Mouse (Mus musculus) cerebellum, adult 18-20 months (tissue): ENCODE measurements at regions not wholly inside any gene's neighbourhood (a gene's known extent, or its start where the extent isn't known, plus 50 kb on each side); places are given as distances from the start of the nearest gene placed in this dataset.
"Not testable (repeated sequence)": the region's sequence is repeated elsewhere in the genome, so short reads cannot be mapped to it uniquely, and the experiment has no call there.

Experiments used
- DNase-seq, 2 experiments: peaks; one replicate each; pipeline ENCODE4 v3.0.0; 2021

GRCm38 (mm10) chr3:37812936-37813335 lies 88.6 kb upstream of the Gm5148 start:
- DNase-seq = no peak

- no peak for DNase-seq
Observed at GRCm38 (mm10) chr3:37811429-37811828, 87.1 kb upstream of the Gm5148 start.

- DNase-seq = no peak
Observed at GRCm38 (mm10) chr3:37810763-37811162, 86.5 kb upstream of the Gm5148 start.

DNA sequence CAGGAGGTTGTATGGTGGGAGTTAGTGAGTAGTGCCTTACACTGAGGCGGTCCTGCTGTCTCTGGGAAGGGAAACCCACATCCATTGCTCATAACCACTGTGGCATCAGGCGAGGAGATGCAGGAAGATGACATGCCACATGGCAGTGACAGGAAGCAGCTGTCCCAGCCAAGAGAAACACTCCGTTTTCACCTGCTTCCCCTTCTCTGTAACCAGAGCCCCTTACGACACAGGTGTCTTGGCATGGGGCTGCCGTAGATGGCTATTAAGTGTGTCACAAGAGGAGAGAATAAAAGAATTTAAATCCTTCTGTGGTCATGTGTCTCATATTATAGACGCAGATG lies 81.5 kb upstream of the Gm5148 start:
- no peak for DNase-seq

GRCm38 (mm10) chr3:37804941-37805804 lies 80.9 kb upstream of the Gm5148 start:
- DNase-seq = no peak

GRCm38 (mm10) chr3:37804261-37804660 lies 80.0 kb upstream of the Gm5148 start:
- no peak for DNase-seq

- not testable (repeated sequence) for DNase-seq
Observed at GRCm38 (mm10) chr3:37803781-37804180, 79.5 kb upstream of the Gm5148 start.

GRCm38 (mm10) chr3:37801551-37801950 lies 77.3 kb upstream of the Gm5148 start:
- DNase-seq = no peak

- no peak for DNase-seq
Observed at GRCm38 (mm10) chr3:37799809-37800208, 75.5 kb upstream of the Gm5148 start.

DNA sequence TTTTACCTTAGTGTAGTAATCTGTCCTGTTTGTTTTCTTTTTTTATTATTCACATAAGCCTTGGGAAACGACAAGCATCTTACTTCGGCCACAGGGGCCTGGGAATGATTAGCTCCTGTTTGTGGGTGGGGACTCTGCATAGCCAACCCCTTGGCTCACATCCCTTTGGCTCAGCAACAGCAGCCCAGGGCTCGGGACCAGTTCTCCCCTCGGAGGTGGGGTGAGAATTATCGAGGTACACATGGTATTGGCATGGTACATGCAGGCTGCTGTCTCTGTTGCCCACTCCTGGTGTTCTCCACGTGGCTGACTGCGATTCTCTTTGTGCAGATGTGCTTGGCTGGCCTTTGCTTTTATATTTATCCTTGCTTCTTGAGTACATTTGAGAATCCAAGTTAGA lies 65.4 kb upstream of the Gm5148 start:
- no peak for DNase-seq

- DNase-seq = no peak
Observed at GRCm38 (mm10) chr3:37789143-37789697, 64.9 kb upstream of the Gm5148 start.

DNA sequence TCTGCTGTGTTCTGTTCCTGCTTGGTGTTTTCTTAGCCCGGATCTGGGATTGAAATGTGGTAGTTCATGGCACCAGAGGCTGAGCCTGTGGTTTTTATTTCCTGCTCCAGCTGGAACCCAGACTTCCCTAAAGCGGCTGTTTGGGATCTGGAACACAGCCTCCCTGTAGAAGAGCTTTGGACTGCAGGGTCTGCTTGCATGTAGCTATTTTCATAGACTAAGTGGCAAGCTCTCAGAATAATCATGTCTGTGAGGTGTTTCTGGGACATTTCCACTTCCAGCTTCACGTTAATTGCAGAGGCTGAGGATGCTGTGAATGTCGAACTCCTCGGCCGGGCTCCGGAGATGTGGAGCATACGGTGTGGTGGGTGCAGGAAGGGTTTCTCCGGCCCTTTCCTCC lies 64.1 kb upstream of the Gm5148 start:
- no peak for DNase-seq

- DNase-seq = no peak
Observed at GRCm38 (mm10) chr3:37786792-37787191, 62.5 kb upstream of the Gm5148 start.

DNA sequence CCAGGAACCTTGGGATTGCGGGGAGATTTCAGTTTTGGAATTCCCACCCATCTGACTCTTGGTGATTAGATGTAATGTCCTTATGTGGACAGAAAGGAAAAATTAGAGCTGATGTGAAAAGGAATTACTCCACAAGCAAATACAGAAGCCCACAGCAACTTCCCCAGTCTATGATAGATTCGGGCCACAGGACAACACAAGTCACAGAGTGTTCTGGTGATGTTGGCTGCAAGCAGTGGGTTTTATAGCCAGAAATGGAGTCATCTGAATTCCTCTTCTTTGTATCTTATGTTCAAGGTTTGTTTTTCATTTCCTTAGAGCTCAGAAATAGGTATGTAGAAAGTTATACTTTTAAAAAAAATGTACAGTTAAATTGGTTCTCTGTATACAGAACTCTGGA lies 56.8 kb upstream of the Gm5148 start:
- DNase-seq = no peak

DNA sequence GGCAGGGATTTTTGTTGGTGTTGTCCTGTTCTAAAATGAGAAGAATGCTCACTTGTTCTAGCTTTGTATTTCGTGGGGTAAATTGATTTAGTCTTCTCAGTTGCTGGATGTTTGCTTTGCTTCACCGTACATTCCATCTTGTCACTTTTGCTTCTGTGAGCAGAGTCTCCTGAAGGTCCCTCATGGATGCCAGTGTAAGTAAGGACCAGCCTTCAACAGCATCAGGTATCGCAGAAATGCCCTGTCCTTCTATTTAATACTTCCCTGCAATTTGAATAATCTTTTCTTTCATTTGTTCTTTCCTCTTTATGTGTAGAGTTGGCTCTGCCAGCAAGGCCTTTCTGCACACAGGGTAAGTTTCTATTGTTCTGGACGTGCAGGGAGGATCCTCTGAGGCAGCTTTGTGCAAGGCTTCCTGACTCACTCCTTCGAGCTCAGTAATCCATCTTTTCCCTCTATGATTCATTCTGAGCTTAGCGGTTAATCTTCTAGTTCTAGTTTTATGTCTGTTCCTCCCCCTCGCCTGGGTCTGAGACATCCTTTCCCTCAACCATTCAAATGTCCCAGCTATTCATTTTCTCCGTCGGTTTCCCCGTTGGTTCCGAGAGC lies 55.7 kb upstream of the Gm5148 start:
- DNase-seq = no peak

- no peak for DNase-seq
Observed at GRCm38 (mm10) chr3:37778386-37778785, 54.1 kb upstream of the Gm5148 start.

- DNase-seq = no peak
Observed at GRCm38 (mm10) chr3:37776224-37776623, 51.9 kb upstream of the Gm5148 start.
